Mouse (Mus musculus) kidney, adult 2 months (tissue): Measurements from ENCODE around the gene Usp33.

ENCODE experiments used
- CTCF ChIP-seq: fragments of 200-500 bp; conservative IDR thresholded peaks from 2 replicates; pipeline ENCODE4 v1.5.1; 2011; ENCODE audit warnings: low read depth, mild to moderate bottlenecking, control low read depth, low read length, moderate library complexity, mixed read lengths; ENCODE audit not compliant: insufficient read depth, insufficient read length
- POLR2A ChIP-seq: fragments of 200-500 bp; IDR thresholded peaks from one replicate; pipeline ENCODE4 v1.6.1; 2011; ENCODE audit warnings: low read depth, low read length, control low read depth

GRCm38 (mm10) chr3:152396278-152396987, 50.2 kb downstream of the Usp33 start:
- no peak for TF ChIP-seq CTCF
- TF ChIP-seq POLR2A, result peak; percentile 89
